Mouse (Mus musculus): ENCODE results near the gene Stk32b. TPM values are rescaled to one million over a fixed set of nuclear protein-coding genes. Genes with fewer than 3 reads are reported as not detected.

Gene Stk32b
- polyA plus RNA-seq, 1 experiment = not detected

GRCm38 (mm10) chr5:37520441-37520840, 196.5 kb downstream of the Stk32b start:
- H3ac ChIP-seq (ENCODE audit: control insufficient read depth, insufficient read length) = no peak overlapping the region
- no peaks in the 10 kb centered on the region for H3K36me3 ChIP-seq (ENCODE audit: control insufficient read depth, insufficient read depth)
- no peak for TF ChIP-seq POLR2A (IDR thresholded peaks at IDR 0.05; ENCODE audit: insufficient read length, low read depth)
- TF ChIP-seq TCF3 (IDR thresholded peaks at IDR 0.05; ENCODE audit: insufficient read length, low read depth) = no peak
- no peak for TF ChIP-seq POLR2AphosphoS2 (IDR thresholded peaks at IDR 0.05; ENCODE audit: insufficient read length, low read depth)
- TF ChIP-seq MAX (IDR thresholded peaks at IDR 0.05; ENCODE audit: low read depth) = no peak
- no peak for TF ChIP-seq E2F4 (IDR thresholded peaks at IDR 0.05; ENCODE audit: insufficient read depth)
- H3K4me2 ChIP-seq (ENCODE audit: low read depth) = no peak overlapping the region
- H3K4me3 ChIP-seq = no peak overlapping the region
- H3K79me2 ChIP-seq (ENCODE audit: control insufficient read depth, insufficient read depth) = no peaks in the 10 kb centered on the region
- H3K27me3 ChIP-seq (ENCODE audit: control insufficient read depth, insufficient read depth, insufficient read length) = no peaks in the 10 kb centered on the region

GRCm38 (mm10) chr5:37512479-37512878, 204.5 kb downstream of the Stk32b start:
- Histone ChIP-seq H3K4me3 (no peak overlapping the region), H3K36me3 (ENCODE audit: control insufficient read depth, insufficient read depth) (no peaks in the 10 kb centered on the region), H3K4me2 (ENCODE audit: low read depth) (no peak overlapping the region), H3K79me2 (ENCODE audit: control insufficient read depth, insufficient read depth) (no peaks in the 10 kb centered on the region), H3K27me3 (ENCODE audit: control insufficient read depth, insufficient read depth, insufficient read length) (no peaks in the 10 kb centered on the region), H3ac (ENCODE audit: control insufficient read depth, insufficient read length) (no peak overlapping the region)
- no peak for TF ChIP-seq POLR2AphosphoS2 (IDR thresholded peaks at IDR 0.05; ENCODE audit: insufficient read length, low read depth)
- TF ChIP-seq MYOG (IDR thresholded peaks at IDR 0.05; ENCODE audit: control insufficient read depth in 1 of 3, insufficient read depth in 1 of 3, insufficient read length in 2 of 3, low read depth in 2 of 3) = no peak
- TF ChIP-seq CEBPB (IDR thresholded peaks at IDR 0.05; ENCODE audit: insufficient read depth, poor library complexity, severe bottlenecking) = no peak
- TF ChIP-seq REST (IDR thresholded peaks at IDR 0.05; ENCODE audit: insufficient read depth, insufficient read length) = no peak
- TF ChIP-seq MYOD1 (IDR thresholded peaks at IDR 0.05; ENCODE audit: control insufficient read depth in 1 of 3, insufficient read length in 2 of 3, low read depth in 2 of 3) = no peak
- no peak for TF ChIP-seq TCF3 (IDR thresholded peaks at IDR 0.05; ENCODE audit: insufficient read length, low read depth)
- TF ChIP-seq POLR2A (IDR thresholded peaks at IDR 0.05; ENCODE audit: insufficient read length, low read depth) = no peak
- no peak for TF ChIP-seq TCF12 (IDR thresholded peaks at IDR 0.05; ENCODE audit: insufficient read depth, poor library complexity, severe bottlenecking)

GRCm38 (mm10) chr5:37506880-37507519, 210.0 kb downstream of the Stk32b start:
- Histone ChIP-seq H3ac (ENCODE audit: control insufficient read depth, insufficient read length) (no peak overlapping the region), H3K4me3 (no peak overlapping the region), H3K36me3 (ENCODE audit: control insufficient read depth, insufficient read depth) (no peaks in the 10 kb centered on the region), H3K27me3 (ENCODE audit: control insufficient read depth, insufficient read depth, insufficient read length) (peaks cover 8% of the 10 kb centered on the region), H3K79me2 (ENCODE audit: control insufficient read depth, insufficient read depth) (no peaks in the 10 kb centered on the region), H3K4me2 (ENCODE audit: low read depth) (no peak overlapping the region)
- TF ChIP-seq CEBPB (IDR thresholded peaks at IDR 0.05; ENCODE audit: insufficient read depth, poor library complexity, severe bottlenecking) = no peak
- no peak for TF ChIP-seq POLR2AphosphoS2 (IDR thresholded peaks at IDR 0.05; ENCODE audit: insufficient read length, low read depth)
- TF ChIP-seq POLR2A (IDR thresholded peaks at IDR 0.05; ENCODE audit: insufficient read length, low read depth) = no peak
- no peak for TF ChIP-seq TCF12 (IDR thresholded peaks at IDR 0.05; ENCODE audit: insufficient read depth, poor library complexity, severe bottlenecking)
- no peak for TF ChIP-seq MYOG (IDR thresholded peaks at IDR 0.05; ENCODE audit: control insufficient read depth in 1 of 3, insufficient read depth in 1 of 3, insufficient read length in 2 of 3, low read depth in 2 of 3)
- TF ChIP-seq MAX (IDR thresholded peaks at IDR 0.05; ENCODE audit: low read depth) = no peak
- TF ChIP-seq TCF3 (IDR thresholded peaks at IDR 0.05; ENCODE audit: insufficient read length, low read depth) = no peak
- TF ChIP-seq E2F4 (IDR thresholded peaks at IDR 0.05; ENCODE audit: insufficient read depth) = no peak
- TF ChIP-seq REST (IDR thresholded peaks at IDR 0.05; ENCODE audit: insufficient read depth, insufficient read length) = no peak
- no peak for TF ChIP-seq USF1 (IDR thresholded peaks at IDR 0.05; ENCODE audit: low read depth)
- TF ChIP-seq MYOD1 (IDR thresholded peaks at IDR 0.05; ENCODE audit: control insufficient read depth in 1 of 3, insufficient read length in 2 of 3, low read depth in 2 of 3) = no peak
- TF ChIP-seq SRF (IDR thresholded peaks at IDR 0.05; ENCODE audit: control insufficient read depth, insufficient read length, low read depth) = no peak

GRCm38 (mm10) chr5:37494984-37495476, 221.9 kb downstream of the Stk32b start:
- Histone ChIP-seq H3K79me2 (ENCODE audit: control insufficient read depth, insufficient read depth) (no peaks in the 10 kb centered on the region), H3ac (ENCODE audit: control insufficient read depth, insufficient read length) (no peak overlapping the region), H3K4me2 (ENCODE audit: low read depth) (no peak overlapping the region), H3K36me3 (ENCODE audit: control insufficient read depth, insufficient read depth) (no peaks in the 10 kb centered on the region), H3K4me3 (no peak overlapping the region), H3K27me3 (ENCODE audit: control insufficient read depth, insufficient read depth, insufficient read length) (no peaks in the 10 kb centered on the region)
- TF ChIP-seq MAX (IDR thresholded peaks at IDR 0.05; ENCODE audit: low read depth) (no peak), E2F4 (IDR thresholded peaks at IDR 0.05; ENCODE audit: insufficient read depth) (no peak), TCF3 (IDR thresholded peaks at IDR 0.05; ENCODE audit: insufficient read length, low read depth) (no peak), MYOD1 (IDR thresholded peaks at IDR 0.05; ENCODE audit: control insufficient read depth in 1 of 3, insufficient read length in 2 of 3, low read depth in 2 of 3) (no peak), SRF (IDR thresholded peaks at IDR 0.05; ENCODE audit: control insufficient read depth, insufficient read length, low read depth) (no peak), REST (IDR thresholded peaks at IDR 0.05; ENCODE audit: insufficient read depth, insufficient read length) (no peak), USF1 (IDR thresholded peaks at IDR 0.05; ENCODE audit: low read depth) (no peak), CEBPB (IDR thresholded peaks at IDR 0.05; ENCODE audit: insufficient read depth, poor library complexity, severe bottlenecking) (no peak), POLR2A (IDR thresholded peaks at IDR 0.05; ENCODE audit: insufficient read length, low read depth) (no peak), TCF12 (IDR thresholded peaks at IDR 0.05; ENCODE audit: insufficient read depth, poor library complexity, severe bottlenecking) (no peak), MYOG (IDR thresholded peaks at IDR 0.05; ENCODE audit: control insufficient read depth in 1 of 3, insufficient read depth in 1 of 3, insufficient read length in 2 of 3, low read depth in 2 of 3) (no peak), POLR2AphosphoS2 (IDR thresholded peaks at IDR 0.05; ENCODE audit: insufficient read length, low read depth) (no peak)

All from myocyte (in vitro differentiated cells).